ENCODE assay signal across 28 mouse cellular contexts in genomic region chr10:7202576-7202975, GRCm38 (mm10). TPM values are rescaled to one million over a fixed set of nuclear protein-coding genes. Genes with fewer than 3 reads are reported as not detected.
DNase-seq lines count a peak whose midpoint lies in the region; ATAC-seq lines count a peak whose summit lies in the region.
"Had no signal": no experiment of that assay in that cellular context is flagged by ENCODE, and none has a peak within 500 bp of the region (broad histone marks: within the 10 kb centered on the region; RNA-seq: fewer than 3 reads in every experiment).

No protein-coding gene starts in this region.

- no peak overlapping the region for H3K4me3 ChIP-seq in embryonic facial prominence, embryonic 13.5 days
- no peak overlapping the region for H3K4me3 ChIP-seq in embryonic facial prominence, embryonic 10.5 days
- H3K4me3 ChIP-seq: erythroblast, embryonic 14.5 days; gastrocnemius, adult 2 months; heart, embryonic 13.5 days; hindbrain, embryonic 10.5 days; intestine, embryonic 15.5 days; liver, embryonic 12.5 days; midbrain, embryonic 12.5 days; neural tube, embryonic 13.5 days had no signal

- 0 out of 2 replicates have a peak, but pooled peaks have one; percentile 20 for ATAC-seq in embryonic facial prominence, embryonic 13.5 days (ENCODE audit: insufficient number of reproducible peaks, insufficient read depth, low FRiP score, low TSS enrichment, low read depth)
- ATAC-seq: activated CD4-positive, CD25-positive, alpha-beta regulatory T cell, adult 4 months; forebrain, embryonic 16.5 days; hindbrain, postnatal 0 days; intestine, embryonic 15.5 days; liver, embryonic 12.5 days; liver, postnatal 0 days had no signal

- DNase-seq in adrenal gland, adult (ENCODE audit: inconsistent age in 2 of 2, low spot score in 1 of 2), result peak; percentile 73 to 84
- no peak for DNase-seq in adrenal gland, postnatal 4 days (ENCODE audit: low spot score in 2 of 2)
- DNase-seq in embryonic facial prominence, embryonic 10.5 days (ENCODE audit: low spot score), result no peak
- peak; percentile 33 for DNase-seq in adrenal gland, postnatal 10 days
- DNase-seq in cerebellum, postnatal 25 days, result peak; percentile 38 to 52
- no peak for DNase-seq in ovary, adult 18-20 months (ENCODE audit: low spot score)
- DNase-seq: embryo, embryonic 11 days; gastrocnemius, adult 2 months; heart, postnatal 10 days; kidney, adult 2 months; layer of hippocampus, postnatal 36 days; left cerebral cortex, postnatal 4 days; liver, postnatal 0 days; lung, postnatal 36 days; thymus, adult 2 months had no signal

- H3K9ac ChIP-seq in embryonic facial prominence, embryonic 13.5 days, result no peak overlapping the region
- H3K9ac ChIP-seq: heart, embryonic 13.5 days; intestine, embryonic 15.5 days; liver, embryonic 12.5 days; liver, postnatal 0 days; midbrain, embryonic 12.5 days; neural tube, embryonic 13.5 days had no signal

- no peaks in the 10 kb centered on the region for H3K27me3 ChIP-seq in embryonic facial prominence, embryonic 13.5 days
- H3K27me3 ChIP-seq in embryonic facial prominence, embryonic 10.5 days (replicated peaks; ENCODE audit: low read depth, poor library complexity, severe bottlenecking), result no peaks in the 10 kb centered on the region
- H3K27me3 ChIP-seq: CH12.LX; heart, embryonic 13.5 days; intestine, embryonic 15.5 days; liver, embryonic 12.5 days; midbrain, embryonic 12.5 days; neural tube, embryonic 13.5 days had no signal

- H3K9me3 ChIP-seq in embryonic facial prominence, embryonic 13.5 days, result no peaks in the 10 kb centered on the region
- no peaks in the 10 kb centered on the region for H3K9me3 ChIP-seq in embryonic facial prominence, embryonic 10.5 days
- H3K9me3 ChIP-seq: heart, embryonic 13.5 days; hindbrain, embryonic 10.5 days; intestine, embryonic 15.5 days; liver, embryonic 12.5 days; midbrain, embryonic 12.5 days; neural tube, embryonic 13.5 days had no signal

- H3K4me2 ChIP-seq in embryonic facial prominence, embryonic 13.5 days, result no peak overlapping the region
- H3K4me2 ChIP-seq: heart, embryonic 13.5 days; intestine, embryonic 15.5 days; liver, embryonic 12.5 days; midbrain, embryonic 12.5 days; neural tube, embryonic 13.5 days had no signal

- 90% methylated on average over 9 of the region's 9 CpGs for WGBS in embryonic facial prominence, embryonic 13.5 days
- WGBS in embryonic facial prominence, embryonic 10.5 days, result 89% methylated on average over 9 of the region's 9 CpGs

- no peaks in the 10 kb centered on the region for H3K36me3 ChIP-seq in embryonic facial prominence, embryonic 13.5 days
- H3K36me3 ChIP-seq in embryonic facial prominence, embryonic 10.5 days (replicated peaks), result peaks cover 9% of the 10 kb centered on the region; the same call in 1 of the 2 replicates
- H3K36me3 ChIP-seq: heart, embryonic 13.5 days; intestine, embryonic 15.5 days; liver, embryonic 12.5 days; midbrain, embryonic 12.5 days; neural tube, embryonic 13.5 days had no signal

- no peaks in the 10 kb centered on the region; the same call in 1 of the 2 replicates for H3K4me1 ChIP-seq in embryonic facial prominence, embryonic 13.5 days
- 0 out of 2 replicates have a peak, but pooled peaks cover 3% of the 10 kb centered on the region for H3K4me1 ChIP-seq in embryonic facial prominence, embryonic 10.5 days
- H3K4me1 ChIP-seq: midbrain, embryonic 12.5 days; neural tube, embryonic 13.5 days had no signal

- no peak overlapping the region for H3K27ac ChIP-seq in embryonic facial prominence, embryonic 13.5 days
- no peak overlapping the region for H3K27ac ChIP-seq in embryonic facial prominence, embryonic 10.5 days (replicated peaks)
- H3K27ac ChIP-seq: gastrocnemius, adult 2 months; heart, embryonic 13.5 days; hindbrain, embryonic 10.5 days; hindbrain, postnatal 0 days; intestine, embryonic 15.5 days; kidney, postnatal 0 days; liver, embryonic 12.5 days; midbrain, embryonic 12.5 days; neural tube, embryonic 13.5 days had no signal

RNA-seq across cellular contexts. Expression of gene Cnksr3, which starts 9.5 kb away (rescaled TPM):
- 10 to 100 TPM; 18.1 to 21.3 TPM for total RNA-seq in adrenal gland, postnatal 4 days (2021)
- 11.1 and 11.6 TPM in 2 replicates for polyA plus RNA-seq in embryonic facial prominence, embryonic 13.5 days (2015; fragmentation: Nextera tagmentation; extraction: Ambion mirVana)
- 8.8 and 10.8 TPM in 2 replicates for polyA plus RNA-seq in embryonic facial prominence, embryonic 10.5 days (2016; fragmentation: Nextera tagmentation; extraction: Ambion mirVana)
- 10 to 100 TPM; 11.6 to 11.9 TPM for total RNA-seq in adrenal gland, postnatal 10 days (2021)

Comparison
In these comparisons a context has a peak if more than half of its experiments do, and no peak if none do; other contexts are left out.
1. DNase-seq: peak in adrenal gland, adult (2 of 2), adrenal gland, postnatal 10 days (single experiment) and cerebellum, postnatal 25 days (2 of 2); none in adrenal gland, postnatal 4 days (0 of 2), embryonic facial prominence, embryonic 10.5 days (single experiment) and ovary, adult 18-20 months (single experiment).